Mouse (Mus musculus) kidney, postnatal 25 days (tissue): Measurements from ENCODE around the gene Hist1h2bj.

Source experiments
- DNase-seq, 2 experiments: peaks; one replicate each; pipeline ENCODE4 v3.0.0; 2021; ENCODE audit warnings: mixed read lengths in 2 of 2

Gene Hist1h2bj

DNA sequence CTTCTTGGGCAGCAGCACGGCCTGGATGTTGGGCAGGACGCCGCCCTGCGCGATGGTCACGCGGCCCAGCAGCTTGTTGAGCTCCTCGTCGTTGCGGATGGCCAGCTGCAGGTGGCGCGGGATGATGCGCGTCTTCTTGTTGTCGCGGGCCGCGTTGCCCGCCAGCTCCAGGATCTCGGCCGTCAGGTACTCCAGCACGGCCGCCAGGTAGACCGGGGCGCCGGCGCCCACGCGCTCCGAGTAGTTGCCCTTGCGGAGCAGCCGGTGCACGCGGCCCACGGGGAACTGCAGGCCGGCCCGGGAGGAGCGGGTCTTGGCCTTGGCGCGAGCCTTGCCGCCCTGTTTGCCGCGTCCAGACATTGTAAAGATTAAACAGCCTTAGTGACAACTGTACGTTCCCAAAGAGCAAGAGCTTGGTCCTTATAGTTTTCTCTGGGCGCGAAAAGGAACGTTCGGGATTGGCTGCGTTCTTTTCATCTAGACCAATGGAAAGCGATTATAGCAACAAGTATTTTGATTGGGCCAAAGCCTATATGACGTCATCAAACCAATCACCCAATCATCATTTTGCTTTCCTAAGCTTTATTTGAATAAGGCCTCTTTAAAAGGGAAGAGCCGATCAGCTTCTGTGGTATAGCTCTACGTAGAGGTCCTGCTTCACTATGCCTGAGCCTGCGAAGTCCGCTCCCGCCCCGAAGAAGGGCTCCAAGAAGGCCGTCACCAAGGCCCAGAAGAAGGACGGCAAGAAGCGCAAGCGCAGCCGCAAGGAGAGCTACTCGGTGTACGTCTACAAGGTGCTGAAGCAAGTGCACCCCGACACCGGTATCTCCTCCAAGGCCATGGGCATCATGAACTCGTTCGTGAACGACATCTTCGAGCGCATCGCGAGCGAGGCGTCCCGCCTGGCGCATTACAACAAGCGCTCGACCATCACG lies at the start of gene Hist1h2bj, which contains the start of gene Hist1h2ag:
Gene Hist1h2bj, plus strand, starts transcription at position 647 of the 935 bp plus-strand sequence.
Gene Hist1h2ag, minus strand, starts transcription at position 377 of the 935 bp plus-strand sequence.
- DNase-seq: peak; percentile 89 to 91

DNA sequence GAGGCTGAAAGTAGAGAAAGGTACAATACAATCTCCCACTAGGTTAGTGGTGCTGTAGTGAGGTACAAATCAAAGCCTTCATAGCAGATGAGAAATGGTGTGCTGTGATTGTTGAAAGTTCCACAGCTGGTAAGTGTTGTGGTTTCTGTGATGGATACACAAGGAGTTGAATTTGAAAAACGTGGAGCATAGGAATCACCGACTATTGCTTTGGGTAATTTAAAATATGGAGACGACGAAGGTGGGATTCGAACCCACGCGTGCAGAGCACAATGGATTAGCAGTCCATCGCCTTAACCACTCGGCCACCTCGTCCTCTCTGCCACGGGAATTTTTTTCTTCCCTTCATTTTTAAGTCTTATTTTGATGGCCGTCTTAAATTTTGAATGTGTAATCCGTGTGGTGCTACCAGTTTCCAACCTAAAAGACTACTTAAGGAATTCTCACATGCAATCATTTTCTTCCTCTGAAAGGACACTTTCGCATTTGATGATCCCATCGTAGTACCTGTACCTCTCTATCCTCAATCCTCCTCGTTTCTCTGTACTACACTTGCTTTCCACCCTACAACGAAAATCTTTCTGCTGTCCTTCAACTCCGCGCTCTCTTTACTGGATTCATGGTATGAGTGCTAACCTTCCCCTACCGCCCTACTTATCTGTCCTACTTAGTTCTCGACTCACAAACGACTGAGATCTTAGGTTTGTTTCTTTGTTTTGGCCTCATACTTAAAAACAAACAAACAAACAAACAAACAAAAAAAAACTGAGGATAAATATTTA lies 48.9 kb upstream of the Hist1h2bj start:
- DNase-seq: no peak

DNA sequence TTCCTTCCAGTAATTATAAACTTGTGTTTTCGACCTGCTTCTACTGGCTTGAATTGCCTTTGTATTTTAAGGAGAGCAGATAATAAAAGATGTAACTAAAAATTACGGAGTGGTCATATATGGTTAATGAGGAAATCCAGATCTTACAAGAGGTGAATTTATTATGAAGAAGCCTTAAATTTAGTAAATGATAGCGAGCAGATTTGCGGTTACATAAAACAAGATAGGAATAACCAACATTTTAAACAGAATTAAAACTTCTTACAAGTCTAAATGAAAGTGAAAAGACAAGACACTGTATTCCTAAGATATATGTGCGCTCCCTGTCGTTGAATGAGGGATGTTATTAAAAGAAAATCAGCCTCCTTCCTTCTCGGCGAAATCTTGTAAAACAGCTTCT lies 48.1 kb upstream of the Hist1h2bj start:
- no peak for DNase-seq

DNA sequence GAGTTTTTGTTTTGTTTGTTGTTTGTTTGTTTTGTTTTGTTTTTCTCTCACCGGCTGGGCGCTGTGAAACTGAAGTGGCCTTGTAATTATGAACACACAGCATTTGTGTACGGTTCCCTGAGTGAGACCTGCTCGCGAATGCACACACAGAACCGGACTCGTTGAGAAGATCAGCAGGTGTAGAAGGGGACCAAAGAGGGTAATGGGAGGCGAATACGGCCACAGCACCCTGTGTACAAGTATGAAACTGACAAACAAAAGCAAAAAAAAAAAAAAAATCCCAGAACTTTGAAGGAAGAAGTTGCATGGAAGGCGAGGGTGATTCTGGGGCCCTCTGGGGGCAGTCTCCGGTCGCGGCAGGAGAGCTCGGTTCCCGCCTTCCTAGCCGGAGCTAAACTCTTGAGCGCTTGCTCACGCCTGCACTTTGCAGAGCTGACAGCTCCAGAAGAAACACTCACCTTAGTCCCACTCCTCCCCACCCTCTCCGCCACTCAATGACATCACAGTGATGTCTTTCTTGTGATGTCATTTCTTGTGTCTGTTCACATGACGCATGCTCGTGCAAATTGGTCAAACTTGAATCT lies 47.6 kb upstream of the Hist1h2bj start:
- no peak for DNase-seq

DNA sequence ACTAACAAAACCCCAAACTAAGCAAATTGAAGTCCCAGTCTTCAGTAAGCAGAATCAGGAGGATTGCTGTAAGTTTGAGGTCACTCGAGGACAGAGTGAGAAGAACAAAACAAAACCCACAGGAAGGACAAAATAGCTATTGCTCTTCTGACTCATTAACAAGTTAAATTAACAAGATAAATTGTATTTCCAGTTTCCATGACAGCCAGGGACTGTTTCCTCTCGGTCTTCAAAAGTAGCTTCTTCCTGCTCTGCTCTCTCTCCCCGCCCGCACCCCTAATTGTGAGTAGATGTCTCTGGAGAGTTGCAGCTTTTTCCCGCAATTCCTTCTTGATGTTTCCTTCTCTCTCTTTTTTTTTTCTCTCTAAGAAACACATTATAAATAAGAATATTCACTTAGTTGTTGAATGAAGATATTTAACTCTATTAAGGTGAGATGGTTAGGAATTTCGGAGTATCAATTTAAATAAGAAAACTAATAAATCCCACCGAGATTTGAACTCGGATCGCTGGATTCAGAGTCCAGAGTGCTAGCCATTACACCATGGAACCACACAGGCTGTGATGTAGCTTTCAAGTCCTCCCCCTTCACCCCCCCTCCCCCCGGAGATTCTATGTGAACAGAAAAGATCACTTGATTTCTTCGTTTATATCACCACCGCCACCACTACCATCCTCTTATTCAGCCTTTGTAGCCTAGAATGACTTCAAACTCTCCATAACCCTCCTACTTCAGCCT lies 46.7 kb upstream of the Hist1h2bj start:
- DNase-seq: no peak

DNA sequence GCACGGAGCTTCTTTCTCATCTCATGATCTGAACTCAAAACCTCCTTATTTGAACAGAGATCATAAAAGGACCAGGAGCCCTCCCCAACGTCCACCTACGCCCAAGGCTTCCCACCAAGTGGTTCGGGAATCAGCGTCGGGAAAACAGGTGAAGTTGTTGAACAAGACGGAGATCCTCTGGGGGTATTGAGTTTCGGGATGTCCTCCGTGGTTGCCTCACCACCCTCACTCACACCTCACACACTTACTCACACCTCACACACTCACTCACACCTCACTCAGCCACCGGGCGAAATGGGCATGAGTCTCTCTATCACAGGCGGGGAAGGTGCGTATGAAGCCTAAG lies 46.2 kb upstream of the Hist1h2bj start:
- no peak for DNase-seq

DNA sequence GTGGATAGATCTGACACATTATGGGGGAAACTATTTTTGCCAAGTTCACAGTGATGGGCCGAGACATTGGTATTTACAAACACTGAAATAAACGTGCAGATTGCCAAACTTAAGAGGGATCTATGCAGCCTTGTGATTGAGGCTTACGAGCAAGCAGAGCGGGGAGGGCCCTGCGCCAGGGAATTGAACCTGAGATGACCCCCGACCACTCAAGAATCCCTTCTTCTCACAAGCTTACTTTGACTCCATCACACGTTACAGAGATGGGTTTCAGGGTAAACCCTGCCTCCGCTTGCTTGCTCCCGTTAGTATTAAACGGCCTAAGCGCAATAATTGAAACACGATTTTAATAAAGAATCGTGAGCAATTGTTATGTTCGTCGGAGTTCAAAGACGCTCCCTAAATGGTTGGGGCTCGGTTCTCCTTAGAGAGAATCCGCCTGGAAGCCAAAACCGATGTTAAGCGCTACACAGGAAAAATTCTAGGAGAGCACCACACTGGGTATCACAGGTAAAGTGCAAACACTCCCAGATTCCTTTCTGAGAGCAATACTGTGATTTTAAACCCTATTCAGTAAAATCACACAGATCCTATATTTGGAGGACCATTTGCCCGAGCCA lies 45.7 kb upstream of the Hist1h2bj start:
- DNase-seq: no peak

DNA sequence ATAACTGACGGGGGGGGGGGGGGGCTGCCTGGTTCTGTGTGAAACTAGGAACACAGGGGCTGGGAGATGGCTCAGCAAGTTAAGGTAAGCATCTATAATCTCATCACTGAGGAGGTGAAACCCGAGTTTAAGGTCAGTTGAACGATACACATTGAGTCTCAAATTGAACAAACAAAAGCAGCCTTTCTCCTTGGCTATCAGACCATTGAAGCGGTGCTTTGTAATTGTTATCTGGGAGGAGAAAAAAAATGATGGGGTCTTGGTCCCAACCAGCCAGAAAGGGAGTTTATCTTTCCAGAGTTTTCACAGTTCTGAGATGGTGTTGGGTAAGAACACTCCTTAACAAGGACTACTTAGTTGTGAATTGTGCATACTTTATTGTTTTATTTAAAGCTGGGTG lies 45.2 kb upstream of the Hist1h2bj start:
- DNase-seq: no peak

DNA sequence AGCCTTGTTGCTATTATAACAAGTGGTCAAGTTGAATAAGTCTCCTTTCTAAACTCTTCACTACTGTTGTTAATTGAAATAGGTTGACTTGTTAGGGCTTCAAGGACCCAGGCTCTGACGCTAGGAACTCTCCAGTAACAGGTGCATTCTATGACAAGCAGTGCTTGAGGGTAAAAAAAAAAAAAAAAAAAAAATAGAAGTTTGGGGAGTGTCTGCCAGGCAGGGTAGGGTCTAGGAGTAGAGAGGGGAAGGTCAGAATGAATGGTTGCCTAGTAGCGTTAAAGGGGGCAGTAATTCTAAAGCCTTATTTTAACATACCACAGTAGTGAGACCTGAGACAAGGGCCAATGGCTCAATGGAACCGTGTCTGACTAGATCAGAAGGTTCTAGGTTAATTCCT lies 44.6 kb upstream of the Hist1h2bj start:
- DNase-seq: no peak

DNA sequence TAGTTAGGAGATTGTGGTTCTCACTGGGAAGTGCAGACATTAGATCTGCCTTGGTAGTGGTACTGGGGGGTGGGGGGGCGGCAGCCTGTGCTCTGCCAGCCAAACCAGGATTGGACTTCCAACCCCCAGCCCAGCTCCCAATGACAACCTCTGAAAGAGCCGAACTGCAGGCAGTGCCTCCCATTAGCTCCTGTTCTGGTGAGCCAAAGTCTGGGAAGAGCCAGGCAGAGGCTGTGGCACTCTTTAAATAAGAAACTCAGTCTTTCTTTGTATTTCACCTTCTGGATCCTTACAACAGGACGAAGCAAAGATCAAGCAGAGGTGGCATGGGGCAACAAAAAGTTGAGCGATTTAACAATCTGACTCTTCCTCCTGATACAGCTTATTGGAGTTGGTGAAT lies 43.9 kb upstream of the Hist1h2bj start:
- no peak for DNase-seq

DNA sequence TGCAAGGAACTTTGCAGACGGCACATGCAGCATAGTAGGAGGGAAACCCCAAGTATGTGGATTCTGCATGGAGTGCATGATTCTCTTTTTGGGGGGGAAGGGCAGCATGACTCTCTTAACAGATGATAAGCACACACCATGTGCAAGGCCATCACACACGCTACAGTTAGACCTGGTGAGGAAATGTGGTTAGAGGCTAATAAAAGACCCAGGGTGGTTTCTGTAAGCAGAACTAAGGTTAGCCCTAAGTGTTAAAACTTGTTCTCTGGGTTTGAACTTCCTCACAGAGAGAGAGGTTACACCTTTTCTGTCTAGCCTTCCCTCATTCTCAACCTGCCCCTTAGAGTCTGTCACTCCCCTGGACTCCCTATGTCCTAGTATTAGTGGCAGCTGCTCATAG lies 41.7 kb upstream of the Hist1h2bj start:
- DNase-seq: no peak

DNA sequence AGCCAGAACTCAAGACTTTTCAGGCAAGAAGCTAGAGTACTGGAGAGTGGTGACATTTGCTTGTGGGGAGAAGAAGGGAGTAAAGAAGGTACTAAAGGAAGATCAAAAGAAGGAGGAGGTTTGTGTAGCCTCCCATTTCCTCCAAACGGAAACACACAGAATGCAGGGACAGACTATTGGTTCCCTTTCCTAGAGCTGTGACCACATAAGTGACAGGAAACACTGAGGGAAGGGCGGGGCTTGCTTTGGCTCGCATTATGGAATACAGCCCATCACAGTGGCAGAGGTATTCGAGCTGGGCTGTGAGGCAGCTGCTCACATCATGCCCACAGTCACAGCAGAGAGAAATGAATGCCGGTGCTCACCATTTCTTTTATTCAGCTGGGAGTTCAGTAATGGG lies 41.2 kb upstream of the Hist1h2bj start:
- no peak for DNase-seq

DNA sequence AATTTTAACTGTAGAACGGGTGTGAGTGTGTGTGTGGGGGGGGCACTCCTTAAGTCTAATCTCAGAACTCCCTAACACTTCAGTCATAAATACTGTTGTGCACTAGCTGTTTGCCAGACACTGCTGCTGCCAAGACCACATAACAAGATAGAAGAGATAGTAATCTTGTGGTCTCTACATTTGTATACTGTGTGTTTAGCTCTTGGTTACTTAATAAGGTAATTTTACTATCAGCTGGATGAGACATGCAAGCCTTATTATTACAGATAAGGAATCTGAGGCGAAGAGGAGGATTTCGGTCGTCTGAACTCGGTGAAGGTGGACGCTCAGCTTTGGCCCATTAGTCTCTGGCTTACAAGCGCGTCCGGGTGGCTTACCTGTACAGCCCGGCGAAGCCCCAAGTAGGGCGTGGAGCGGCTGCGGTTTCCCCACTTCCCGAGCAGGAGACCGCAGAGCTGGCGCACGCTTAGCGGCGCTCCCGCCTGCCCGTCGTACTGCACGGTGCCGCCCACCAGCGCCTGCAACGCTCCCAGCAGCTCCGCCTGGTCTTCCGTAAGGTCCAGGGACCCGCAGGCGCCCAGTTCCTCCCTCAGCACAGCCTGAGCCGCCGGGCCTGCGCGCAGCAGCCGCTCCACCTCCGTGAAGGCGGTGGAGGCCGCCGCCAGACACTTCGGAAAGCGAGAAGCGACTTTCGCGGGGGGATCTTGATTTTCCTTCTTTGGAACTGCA lies 37.2 kb upstream of the Hist1h2bj start:
- DNase-seq: peak; percentile 32 to 59

DNA sequence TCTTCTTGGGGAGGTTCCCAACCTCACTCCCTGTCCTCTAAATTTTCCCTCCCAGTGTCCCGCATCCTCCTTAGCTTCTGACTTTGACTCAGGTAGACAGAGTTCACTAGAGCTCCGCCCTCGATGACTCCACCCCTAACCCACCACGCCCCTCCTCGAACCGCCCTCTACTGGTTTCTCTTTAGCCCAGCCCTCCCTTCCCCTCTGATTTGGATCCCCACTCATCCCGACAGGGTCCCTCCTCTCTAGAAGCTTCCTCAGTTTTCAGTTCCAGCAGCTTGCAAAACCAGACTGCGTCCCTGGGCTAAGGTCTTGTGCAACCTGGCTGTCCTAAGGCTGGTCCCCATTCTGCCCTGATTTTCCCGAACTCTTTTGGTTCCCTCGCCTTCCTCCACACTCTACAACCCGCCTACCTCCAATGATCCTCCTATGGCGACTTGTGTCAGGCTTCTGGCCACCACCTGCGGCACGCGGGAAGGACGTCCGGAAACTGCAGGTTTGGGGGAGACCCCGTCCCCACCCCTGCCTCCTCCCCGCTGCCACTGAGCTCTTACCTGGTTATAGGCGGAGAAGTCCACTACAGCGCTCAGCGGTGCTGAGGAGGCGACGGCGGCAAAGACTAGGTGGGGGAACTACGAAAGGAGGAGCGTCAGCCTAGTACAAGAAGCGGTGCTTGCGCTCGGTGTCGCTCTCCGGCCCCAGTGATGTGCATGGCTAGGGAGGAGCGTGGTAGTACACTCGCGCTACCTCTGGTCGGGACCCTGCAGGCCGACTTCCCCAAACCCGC lies 36.5 kb upstream of the Hist1h2bj start:
- peak; percentile 56 to 61 for DNase-seq

DNA sequence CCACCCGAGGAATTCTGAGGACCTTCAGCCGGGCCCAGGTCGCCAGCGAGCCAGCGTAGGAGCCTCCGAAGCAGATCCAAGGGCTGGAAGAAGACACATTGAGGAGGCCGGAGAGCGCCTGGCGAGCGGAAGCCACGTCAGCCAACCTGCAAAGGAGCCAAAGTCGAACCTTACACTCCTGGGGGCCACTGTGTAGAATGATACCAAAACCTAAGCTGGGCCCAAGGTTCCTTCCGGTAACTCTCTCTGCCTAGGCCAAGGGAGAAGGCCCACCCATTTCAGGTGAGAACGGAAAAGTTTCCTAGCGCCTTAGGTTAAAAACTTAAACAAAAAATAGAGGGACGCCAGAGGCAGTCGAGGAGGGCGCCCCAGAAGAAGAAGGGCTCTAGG lies 35.9 kb upstream of the Hist1h2bj start:
- DNase-seq: no peak

DNA sequence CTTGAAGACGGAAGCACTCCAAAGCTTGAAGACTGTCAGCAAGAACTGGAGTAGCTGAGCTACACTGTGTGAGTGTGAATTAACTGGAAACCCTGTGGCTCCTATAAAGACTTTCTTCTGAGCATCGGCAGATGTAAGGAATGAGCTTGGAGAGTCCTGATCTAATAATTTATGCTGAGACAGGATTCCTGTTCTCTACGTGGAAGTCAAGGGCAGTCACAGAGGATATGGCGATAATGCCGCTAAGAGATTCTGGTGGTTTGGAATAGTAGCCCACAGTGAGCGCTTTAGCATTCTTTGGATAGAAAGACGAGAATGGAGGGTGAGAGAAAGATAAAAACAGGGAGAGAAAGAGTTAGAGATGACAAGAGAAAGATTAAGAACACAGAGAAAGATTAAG lies 35.1 kb upstream of the Hist1h2bj start:
- DNase-seq: no peak

DNA sequence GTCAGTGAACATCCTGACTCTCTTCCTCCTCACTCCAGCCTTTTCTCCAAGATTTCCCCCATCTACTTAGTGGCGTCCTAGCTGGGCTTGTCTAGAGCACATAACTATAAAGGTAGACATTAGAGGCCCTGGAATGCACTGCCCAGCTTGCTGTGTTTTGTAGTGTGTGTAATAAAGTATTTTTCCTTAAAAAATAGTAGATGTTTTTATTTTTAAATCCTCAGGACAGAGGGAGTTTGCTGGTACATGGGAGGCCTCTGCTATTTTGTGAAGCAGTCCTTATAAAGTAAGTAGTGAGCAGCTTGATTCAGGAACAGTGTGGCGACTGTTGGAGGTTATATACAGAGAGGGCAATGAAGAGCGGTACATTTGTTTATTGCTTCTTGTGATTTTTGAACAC lies 34.3 kb upstream of the Hist1h2bj start:
- DNase-seq: no peak

DNA sequence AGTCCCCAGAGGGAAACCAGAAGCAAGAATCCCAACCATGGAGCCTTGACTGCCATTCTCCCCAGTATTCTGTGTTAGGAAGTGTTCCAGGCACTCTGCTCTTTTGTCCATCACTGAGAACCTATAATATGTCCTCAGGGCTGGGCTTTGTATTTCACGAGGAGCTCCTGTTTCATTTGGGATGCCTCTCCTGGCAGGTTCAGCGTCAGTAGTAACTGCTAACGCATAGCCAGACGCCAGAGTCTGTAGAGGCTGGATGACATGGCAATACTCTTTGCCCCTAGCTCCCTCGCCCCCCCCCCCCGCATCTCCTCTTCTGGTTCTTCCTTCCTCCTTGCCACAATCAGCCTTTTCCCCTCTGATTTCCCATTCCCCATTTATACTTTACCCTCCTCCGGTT lies 33.4 kb upstream of the Hist1h2bj start, which contains the start of gene Prss16:
Gene Prss16, minus strand, starts transcription at position 101 of the 400 bp plus-strand sequence.
- DNase-seq: no peak

DNA sequence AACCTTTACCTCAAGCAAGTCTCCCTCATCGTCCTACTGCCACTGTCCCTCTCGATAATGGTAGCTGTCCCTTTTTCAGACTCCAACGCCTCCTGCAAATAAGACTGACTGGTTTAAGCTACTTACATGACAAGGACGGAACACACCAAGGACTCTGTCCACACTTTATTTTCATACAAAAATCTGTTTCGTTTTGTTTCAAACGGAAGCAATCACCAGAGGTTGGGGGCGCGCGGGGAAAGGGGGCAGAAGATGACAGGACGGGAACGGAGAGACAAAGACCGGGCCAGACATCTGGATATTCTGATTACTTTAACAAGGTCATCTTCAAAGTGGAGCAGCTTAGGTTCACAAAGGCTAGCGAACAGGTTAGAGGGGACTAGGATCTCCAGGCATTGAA lies 29.3 kb upstream of the Hist1h2bj start:
- DNase-seq: no peak

DNA sequence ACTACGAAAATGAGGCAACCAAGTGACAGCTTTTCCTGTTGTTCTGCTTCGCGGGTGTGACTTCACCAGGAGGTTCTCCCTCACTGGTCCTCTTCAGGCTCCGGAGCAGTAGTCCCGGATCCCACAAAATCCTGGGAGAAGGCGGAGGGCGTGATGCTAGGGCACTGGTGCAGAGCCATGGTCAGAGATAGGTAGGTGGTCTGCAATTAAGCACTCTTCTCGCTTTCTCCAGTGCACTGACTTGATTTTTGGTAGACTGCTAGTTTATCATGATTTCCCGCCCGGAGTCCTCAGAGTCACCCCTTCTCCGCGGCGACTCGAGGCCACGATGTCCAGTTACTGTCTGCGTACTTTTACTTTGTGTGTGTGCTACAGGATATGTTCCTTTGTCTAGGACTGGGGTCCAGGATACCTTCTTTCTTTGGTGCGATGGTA lies 28.6 kb upstream of the Hist1h2bj start:
- no peak for DNase-seq
